Mouse (Mus musculus): ENCODE data around the gene Creb1.

Gene Creb1

GRCm38 (mm10) chr1:64532589-64533470 is at the start of gene Creb1:
Gene Creb1, plus strand, starts transcription at chr1:64532645.
- peak; percentile 99 for DNase-seq

- no peak for DNase-seq
These were observed 43.9 kb upstream of the Creb1 start for GRCm38 (mm10) chr1:64488521-64489029.

DNA sequence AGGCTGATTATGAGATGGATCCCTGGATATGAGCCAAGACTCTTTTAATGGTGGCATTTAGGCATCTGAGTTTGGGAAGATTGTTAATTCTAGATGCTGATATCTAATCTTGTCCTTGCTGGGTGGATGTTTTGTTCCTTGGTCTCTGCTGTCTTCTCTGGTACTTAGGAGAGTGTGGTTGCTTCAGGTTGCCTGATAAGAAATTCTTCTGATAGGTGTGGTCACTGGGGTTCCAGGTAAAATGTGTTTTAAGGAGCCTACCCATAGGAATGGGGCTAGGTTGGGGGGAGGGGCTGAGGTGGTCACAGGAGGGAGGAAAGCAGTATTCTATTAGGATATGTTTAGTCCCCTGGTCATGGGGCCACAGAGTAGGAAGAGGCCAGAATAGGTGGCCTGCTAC is 35.6 kb upstream of the Creb1 start:
- no peak for DNase-seq

GRCm38 (mm10) chr1:64501382-64502140 is 30.9 kb upstream of the Creb1 start:
- DNase-seq, result no peak

- DNase-seq, result no peak
These were observed 23.9 kb upstream of the Creb1 start for GRCm38 (mm10) chr1:64508479-64509096.

DNA sequence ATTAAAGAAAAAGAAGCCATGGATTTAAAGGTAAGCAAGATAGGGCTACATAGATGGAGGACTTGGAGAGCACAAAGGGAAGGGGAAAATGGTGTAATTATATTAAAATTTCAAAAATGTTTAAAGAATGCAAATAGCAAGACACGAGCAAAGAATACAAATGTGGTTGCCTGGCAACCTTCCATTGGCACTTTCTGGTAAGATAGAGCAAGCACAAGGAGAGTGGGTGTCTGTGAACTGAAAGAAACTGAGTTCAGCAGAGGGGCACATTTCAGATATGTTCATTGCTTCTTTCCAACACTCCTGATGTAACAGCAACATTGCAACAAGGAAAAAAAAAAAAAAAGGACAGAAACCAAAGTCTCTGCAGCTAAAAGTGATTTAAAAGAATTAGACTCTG is 22.8 kb upstream of the Creb1 start:
- no peak for DNase-seq

GRCm38 (mm10) chr1:64514184-64514583 is 18.3 kb upstream of the Creb1 start:
- DNase-seq, result no peak

DNA sequence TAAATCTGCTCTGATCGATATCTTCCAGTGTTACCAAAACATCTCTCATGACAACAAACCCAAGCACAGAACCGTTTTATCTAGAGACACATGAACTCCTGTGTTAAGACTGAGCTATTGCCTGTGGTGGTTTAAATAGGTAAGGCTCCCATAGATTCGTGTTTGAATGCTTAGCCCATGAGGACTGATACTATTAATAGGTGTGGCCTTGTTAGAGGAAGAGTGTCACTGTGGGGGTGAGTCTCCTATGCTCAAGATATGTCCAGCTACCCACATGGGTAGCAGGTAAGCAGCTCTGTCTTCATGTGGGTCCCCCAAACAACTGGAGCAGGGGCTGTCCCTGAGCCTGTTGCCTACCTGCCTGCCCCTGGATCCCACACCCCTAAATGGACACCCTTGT is 15.9 kb upstream of the Creb1 start:
- no peak for DNase-seq

DNA sequence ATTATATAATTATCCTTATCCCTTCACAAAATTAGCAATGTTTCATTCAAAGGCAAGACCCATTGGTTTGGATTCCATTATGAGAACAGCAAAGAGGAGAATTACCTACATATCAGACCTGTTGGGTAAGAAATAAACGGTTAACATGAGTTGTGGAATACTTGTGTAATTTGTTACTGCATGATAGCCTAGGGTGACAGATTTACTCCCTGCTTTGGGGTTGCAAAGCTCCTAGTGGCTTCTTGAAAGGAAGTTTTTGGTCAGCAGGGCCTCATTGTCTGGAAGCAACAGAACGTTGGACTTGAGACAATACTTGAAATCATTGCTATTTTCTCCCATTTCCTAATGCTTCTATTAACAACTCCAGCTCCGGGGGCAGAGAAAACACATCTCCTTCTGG is 14.0 kb upstream of the Creb1 start:
- no peak for DNase-seq

GRCm38 (mm10) chr1:64519345-64519744 is 13.1 kb upstream of the Creb1 start:
- no peak for DNase-seq

GRCm38 (mm10) chr1:64519901-64520300 is 12.5 kb upstream of the Creb1 start:
- no peak for DNase-seq

DNA sequence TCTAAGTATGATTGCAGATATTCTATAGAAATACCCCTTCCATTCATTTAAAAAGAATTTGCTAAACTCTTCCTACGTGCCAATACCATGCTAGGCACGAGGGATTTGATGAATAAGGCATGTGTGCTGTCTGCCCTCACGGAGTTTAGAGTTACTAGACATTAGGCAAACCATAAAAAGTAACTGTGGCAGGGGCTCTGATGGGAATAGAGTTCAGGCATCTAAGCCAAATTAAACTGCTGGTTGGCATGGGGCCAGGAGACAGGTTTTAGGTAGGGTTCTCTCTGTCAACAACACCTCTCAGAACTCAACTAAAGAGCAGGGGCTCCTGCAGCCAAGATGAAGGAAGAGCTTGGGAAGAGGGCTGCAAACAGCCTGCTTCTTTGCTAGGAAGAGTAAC is 10.7 kb upstream of the Creb1 start:
- DNase-seq, result no peak

GRCm38 (mm10) chr1:64522637-64523036 is 9.8 kb upstream of the Creb1 start:
- no peak for DNase-seq

DNA sequence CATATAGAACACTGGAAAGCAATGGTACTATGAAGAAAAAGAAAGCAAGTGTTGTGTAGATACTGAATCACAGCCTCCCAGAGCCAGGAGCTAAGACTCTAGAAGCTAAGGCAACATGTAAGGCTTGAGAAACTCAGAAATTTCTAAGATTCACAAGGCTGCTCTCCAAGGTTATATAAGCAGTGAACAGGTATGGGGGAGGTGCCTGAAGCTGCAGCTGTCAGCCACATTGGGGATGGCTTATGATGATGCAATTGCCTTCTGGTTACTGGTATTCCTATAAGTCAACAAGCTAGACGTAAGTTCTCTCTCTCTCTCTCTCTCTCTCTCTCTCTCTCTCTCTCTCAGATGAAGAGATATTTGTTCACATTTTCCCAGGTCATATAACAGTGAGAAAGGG is 9.3 kb upstream of the Creb1 start:
- DNase-seq, result no peak

DNA sequence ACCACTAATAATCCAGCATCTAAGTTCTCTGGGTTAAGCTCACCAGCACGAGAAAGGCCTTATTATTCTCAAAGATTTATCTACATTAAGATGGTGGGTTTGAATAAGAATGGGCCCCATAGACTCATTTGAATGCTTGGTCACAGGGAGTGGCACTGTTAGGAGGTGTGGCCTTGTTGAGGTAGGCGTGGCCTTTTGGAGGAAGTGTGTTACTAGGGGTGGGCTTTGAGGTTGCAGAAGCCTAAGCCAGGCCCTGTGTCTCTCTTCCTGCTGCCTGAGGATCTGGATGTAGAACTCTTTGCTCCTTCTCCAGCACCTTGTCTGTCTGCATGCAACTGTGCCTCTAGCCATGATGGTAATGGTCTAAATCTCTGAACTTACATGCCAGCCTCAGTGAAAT is 7.8 kb upstream of the Creb1 start:
- no peak for DNase-seq

GRCm38 (mm10) chr1:64527626-64528025 is 4.8 kb upstream of the Creb1 start:
- no peak for DNase-seq

DNA sequence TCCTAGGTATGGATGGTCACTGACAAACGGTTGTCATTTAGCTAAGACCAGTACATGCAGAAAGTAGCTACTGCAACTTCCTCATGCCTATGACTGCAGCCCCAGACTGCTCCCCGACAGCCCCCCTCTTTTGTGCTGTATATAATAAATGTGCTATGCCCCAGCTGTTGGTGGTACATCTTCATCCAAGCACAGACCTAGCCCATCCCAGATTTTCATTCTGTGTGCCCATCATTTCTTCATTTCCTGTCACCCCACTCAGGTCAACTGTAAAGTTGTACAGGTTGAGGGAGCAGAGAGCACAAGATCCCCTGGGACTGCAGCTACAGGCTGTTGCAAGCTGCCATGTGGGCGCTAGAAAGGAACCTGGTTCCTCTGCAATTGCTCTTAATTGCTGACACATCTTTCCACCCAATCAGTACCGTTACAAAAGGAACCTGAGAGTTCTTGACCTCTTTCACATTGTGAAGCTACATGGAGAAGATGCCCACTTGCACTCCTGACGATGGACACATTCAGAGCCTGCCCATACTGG is 2.6 kb upstream of the Creb1 start:
- no peak for DNase-seq

- no peak for DNase-seq
These were observed 897 bp upstream of the Creb1 start for GRCm38 (mm10) chr1:64531548-64531947.

DNA sequence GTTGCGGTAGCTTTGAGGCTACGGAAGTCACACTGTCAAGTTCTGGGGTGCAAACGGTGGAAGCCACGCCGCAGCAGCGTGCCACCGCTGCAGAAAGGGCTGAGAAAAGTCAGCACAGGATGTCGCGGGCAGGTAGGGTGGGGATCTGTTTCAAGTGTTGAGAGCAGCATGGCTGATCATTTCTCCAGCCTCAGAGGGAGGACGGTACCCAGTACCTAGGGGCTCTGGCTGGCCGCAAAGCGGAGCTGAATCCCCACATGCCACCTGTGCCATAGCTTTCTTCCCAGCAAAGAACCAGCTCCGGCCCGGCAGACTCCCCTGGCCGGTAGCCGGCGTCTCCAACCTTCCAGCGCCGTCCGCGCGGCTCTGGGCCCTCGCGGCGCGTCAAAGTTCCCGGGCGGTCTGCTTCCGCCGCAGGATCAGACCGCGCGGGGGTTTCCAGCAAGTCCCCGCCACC is 350 bp upstream of the Creb1 start:
- DNase-seq, result no peak

DNA sequence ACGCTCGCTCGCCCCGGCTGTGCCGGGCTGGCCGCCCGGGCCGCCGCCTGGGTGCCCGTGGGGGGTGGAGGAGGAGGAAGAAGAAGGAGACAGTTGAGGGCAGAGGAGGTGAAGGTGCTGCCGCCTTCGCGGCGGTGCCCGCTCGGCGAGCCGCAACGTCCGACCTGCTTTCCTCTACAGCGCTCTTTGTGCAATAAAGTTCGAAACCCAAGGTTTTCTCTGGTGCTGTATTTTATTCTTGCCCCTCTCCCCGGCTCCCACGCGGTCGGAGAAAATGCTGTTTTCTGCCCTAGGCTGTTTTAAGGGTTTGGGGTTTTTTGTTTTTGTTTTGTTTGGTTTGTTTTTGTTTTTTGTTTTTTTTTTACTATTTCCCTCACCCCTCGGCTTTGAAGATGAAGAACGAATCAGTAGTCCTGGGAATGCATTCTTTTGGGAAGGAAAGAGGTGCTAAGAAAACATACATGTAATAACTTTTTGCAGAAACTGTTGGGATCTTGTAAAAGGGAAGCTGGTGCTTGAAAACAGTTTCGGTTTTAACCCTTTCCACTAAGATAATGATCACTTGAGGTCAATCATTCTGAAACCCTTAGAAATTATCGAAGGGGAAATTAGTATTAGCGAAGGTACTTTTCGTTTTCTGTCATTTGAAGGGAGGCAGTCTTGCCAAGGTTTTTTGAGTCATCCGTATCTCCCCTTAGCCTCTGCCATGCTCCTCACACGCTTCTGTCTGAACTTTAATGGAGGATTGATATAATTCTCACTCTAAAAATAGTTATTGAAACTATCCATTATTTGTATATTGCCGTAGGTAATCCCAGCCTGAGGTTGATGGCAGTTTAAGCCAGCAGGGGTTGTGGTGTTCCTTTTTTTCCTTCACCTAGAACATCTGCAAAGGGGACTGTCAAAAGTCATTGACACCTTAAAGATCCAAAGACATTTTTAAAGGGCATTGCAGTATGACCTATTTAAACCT is 1.3 kb downstream of the Creb1 start:
- DNase-seq, result peak; percentile 67

DNA sequence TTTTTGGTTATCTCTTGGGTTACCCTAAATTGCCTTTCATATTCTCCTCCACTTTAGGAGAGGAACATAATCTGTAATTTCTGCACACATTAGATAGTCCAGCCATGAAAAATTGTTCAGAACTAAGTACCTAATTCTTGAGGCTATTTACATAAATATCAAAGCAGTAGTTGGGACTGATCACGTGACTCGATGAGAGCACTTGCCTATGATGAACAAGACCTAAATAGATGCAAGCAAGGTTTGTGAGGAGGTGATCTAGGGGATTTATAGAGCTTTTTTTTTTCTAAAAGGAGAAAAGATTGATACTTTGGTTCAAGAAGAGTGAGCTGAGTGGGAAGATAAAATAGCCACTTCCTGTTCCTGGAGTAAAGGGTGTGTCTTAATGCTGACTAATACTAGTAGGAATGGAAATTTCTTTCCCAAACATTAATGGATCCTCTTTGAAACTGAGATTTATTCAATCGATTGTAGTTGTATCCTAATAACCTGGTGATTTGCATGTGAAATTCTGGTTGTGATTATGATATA is 6.5 kb downstream of the Creb1 start:
- no peak for DNase-seq

GRCm38 (mm10) chr1:64543750-64544149 is 11.3 kb downstream of the Creb1 start:
- no peak for DNase-seq

All from kidney, postnatal 10 days (tissue).